Mouse (Mus musculus): Measurements from ENCODE around the gene Srarp. TPM values are rescaled to one million over a fixed set of nuclear protein-coding genes. Genes with fewer than 3 reads are reported as not detected.

Gene Srarp
- polyA plus RNA-seq, 1 experiment from 2014 or later: not detected

DNA sequence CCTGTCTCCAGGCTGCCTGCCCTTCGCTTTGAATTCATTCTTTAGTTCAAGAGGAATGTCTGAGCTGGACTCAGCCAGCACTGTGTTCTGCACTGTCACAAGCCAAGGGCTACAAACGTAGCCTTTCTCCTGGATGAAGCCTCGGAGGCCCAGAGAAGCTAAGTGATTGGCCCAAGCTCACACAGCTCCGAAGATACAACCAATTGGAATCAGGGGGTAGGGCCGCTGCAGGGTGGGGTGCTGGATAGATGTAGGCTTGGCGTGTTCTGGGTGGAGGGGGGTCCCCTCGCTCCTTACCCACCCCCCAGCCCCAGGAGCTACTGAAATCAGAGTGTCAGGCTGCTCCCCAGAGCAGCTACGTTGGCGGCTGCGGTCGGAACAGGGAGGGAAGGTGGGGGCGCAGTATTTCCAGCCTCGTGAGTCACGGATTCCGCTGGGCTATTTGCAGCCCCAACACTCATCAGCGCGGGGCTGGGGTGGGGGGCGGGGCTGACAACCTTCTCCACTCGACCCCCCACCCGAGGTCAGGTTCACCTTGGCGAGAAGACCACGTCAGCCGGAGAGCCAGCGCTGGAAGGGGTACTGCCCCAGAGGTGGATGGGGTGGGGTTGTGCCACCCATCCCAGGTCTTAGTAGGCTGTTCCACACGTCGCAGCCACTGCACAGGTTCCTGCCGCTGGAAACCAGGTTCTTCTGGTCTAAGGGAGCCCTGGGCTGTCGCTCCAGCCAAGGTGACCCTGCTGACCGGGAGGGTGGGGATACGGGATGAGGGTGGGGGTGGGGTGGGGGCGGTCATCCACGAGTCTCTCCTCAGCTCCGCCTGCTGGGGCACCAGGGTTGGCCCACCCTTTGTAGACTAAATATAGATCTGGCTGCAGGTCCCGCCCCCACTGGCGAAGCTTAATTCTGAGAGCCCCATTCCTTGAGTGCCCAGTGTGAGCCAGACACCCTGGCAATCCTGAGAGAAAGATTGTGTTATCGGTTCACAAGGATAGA is 10.1 kb downstream of the Srarp start:
- peak overlapping the region; percentile 40 for H3K4me3 ChIP-seq (ENCODE audit: inconsistent target)
- H3K27ac ChIP-seq: peak overlapping the region; percentile 69
- H3K79me2 ChIP-seq (ENCODE audit: inconsistent target): no peaks in the 10 kb centered on the region
- no peaks in the 10 kb centered on the region for H3K36me3 ChIP-seq (ENCODE audit: inconsistent target)
- WGBS (ENCODE audit: missing documents): 5% methylated on average over 30 of the region's 36 CpGs

DNA sequence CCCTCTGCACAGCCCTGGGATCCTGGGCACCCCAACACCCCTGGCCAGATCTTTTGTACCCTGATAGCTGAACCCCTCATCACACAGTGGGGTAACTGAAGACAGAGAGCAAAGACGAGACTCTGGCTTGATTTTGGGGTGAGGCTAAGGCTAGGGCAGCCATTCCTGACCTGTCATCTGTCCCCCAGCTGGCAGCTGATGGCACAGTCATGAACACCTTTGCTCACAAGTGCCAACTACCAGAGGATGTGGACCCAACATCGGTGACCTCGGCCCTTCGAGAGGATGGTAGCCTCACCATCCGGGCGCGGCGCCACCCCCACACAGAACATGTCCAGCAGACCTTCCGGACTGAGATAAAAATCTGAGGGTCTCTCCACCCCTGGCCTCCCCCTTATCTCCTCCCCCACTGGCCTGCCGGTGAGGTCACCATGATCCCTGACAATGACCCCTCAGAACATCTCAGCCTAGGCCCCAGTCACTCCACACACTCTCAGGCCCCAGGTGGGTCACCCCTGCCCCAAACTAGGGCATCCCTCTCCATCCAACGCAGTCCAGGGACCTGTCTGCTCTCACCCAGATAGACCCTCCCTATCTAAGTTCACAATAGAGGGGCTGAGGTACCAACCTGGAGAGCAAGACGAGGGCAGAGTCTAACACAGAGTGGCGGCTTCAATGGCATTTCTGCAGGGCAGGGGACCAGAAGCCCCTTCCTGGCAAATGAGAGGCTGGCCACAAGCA is 12.0 kb downstream of the Srarp start:
- H3K27ac ChIP-seq: 0 out of 2 replicates have a peak overlapping the region, but pooled peaks have one; percentile 1
- H3K4me3 ChIP-seq (ENCODE audit: inconsistent target): no peak overlapping the region
- WGBS (ENCODE audit: missing documents): 96% methylated on average over 13 of the region's 13 CpGs
- H3K79me2 ChIP-seq (ENCODE audit: inconsistent target): no peaks in the 10 kb centered on the region
- no peaks in the 10 kb centered on the region for H3K36me3 ChIP-seq (ENCODE audit: inconsistent target)

DNA sequence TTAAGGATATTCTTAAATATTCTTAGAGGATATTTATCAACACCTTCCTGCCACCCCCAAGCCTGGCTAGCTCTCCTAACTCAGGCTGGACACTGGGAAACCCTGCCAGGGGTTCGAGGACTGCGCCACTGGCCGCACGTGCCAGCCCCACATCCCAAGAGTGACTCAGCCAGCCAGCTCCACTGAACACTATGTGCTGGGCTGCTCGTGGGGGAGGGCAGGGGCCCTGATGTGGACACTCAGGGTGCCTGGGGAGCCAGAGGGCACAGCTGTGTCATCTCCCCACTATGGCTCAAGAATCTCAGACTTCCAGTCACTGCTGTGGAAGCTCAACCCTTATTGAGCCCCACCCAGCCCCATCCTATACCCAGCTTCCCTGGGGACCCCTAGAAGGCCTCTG is 12.6 kb downstream of the Srarp start:
- Histone ChIP-seq H3K36me3 (ENCODE audit: inconsistent target) (no peaks in the 10 kb centered on the region), H3K27ac (no peak overlapping the region), H3K79me2 (ENCODE audit: inconsistent target) (no peaks in the 10 kb centered on the region), H3K4me3 (ENCODE audit: inconsistent target) (no peak overlapping the region)
- 84% methylated on average over 5 of the region's 5 CpGs for WGBS (ENCODE audit: missing documents)

DNA sequence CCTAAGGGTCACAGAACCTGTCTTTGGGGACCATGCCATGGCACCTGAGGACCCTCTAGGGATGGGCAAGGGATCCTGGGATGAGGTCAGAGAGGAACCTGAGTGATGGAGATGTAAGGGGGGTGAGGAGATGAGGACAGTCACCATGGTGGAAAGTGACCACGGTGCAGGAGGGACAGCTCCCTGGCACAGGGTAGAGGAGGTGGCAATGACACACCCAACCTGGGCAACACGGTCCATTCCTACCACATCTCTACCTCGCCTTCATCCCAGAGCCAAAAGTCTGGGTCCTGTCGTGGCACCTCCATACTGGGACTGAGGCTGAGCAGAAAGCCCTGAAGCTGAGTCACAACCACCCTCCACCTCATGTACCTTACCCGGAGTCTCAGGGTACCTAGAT is 13.1 kb downstream of the Srarp start:
- H3K79me2 ChIP-seq (ENCODE audit: inconsistent target): no peaks in the 10 kb centered on the region
- H3K36me3 ChIP-seq (ENCODE audit: inconsistent target): no peaks in the 10 kb centered on the region
- 96% methylated on average over 5 of the region's 5 CpGs for WGBS (ENCODE audit: missing documents)
- H3K4me3 ChIP-seq (ENCODE audit: inconsistent target): no peak overlapping the region
- no peak overlapping the region for H3K27ac ChIP-seq

DNA sequence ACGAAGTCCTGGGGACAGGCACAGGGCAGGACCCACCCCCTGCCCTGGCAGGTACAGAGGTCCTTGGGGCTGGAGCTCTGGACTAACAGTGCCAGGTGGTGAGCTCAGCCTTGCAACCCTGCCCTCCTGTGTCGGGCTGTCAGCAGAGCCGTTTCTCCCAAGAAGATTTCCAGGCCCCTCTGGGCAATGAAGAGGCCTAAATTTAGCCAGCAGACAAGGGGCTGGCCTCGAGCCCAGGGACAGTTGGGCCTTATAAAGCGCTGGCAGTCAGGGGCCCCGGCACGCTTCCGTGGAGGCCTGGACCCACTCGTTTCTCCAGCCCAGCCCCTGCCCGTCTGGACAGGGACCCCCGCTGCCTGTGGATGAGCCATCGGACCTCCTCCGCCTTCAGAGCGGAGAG is 14.5 kb downstream of the Srarp start:
- H3K4me3 ChIP-seq (ENCODE audit: inconsistent target): no peak overlapping the region
- WGBS (ENCODE audit: missing documents): 89% methylated on average over 14 of the region's 14 CpGs
- H3K79me2 ChIP-seq (ENCODE audit: inconsistent target): no peaks in the 10 kb centered on the region
- no peaks in the 10 kb centered on the region for H3K36me3 ChIP-seq (ENCODE audit: inconsistent target)
- no peak overlapping the region for H3K27ac ChIP-seq

DNA sequence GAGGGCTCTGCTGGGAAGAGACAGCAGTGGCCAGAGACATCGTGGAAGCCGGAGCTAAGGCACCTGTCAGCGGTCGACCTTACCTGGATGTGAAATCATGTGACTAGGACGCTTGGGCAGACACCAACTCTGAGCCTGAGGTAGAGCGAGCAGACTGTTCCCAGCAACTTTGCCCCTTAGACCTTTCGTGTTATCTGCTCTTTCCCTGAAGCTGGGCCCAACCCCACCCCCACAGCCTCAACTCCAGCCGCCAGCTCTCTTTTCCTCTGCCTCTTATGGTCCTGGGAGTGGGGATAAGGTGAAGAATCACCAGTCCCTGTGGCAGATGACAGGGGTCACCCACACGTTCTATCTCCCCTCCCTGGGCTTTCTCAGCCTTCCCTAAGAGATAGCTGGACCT is 15.0 kb downstream of the Srarp start:
- Histone ChIP-seq H3K36me3 (ENCODE audit: inconsistent target) (no peaks in the 10 kb centered on the region), H3K4me3 (ENCODE audit: inconsistent target) (no peak overlapping the region), H3K27ac (no peak overlapping the region), H3K79me2 (ENCODE audit: inconsistent target) (no peaks in the 10 kb centered on the region)
- 90% methylated on average over 9 of the region's 9 CpGs for WGBS (ENCODE audit: missing documents)

DNA sequence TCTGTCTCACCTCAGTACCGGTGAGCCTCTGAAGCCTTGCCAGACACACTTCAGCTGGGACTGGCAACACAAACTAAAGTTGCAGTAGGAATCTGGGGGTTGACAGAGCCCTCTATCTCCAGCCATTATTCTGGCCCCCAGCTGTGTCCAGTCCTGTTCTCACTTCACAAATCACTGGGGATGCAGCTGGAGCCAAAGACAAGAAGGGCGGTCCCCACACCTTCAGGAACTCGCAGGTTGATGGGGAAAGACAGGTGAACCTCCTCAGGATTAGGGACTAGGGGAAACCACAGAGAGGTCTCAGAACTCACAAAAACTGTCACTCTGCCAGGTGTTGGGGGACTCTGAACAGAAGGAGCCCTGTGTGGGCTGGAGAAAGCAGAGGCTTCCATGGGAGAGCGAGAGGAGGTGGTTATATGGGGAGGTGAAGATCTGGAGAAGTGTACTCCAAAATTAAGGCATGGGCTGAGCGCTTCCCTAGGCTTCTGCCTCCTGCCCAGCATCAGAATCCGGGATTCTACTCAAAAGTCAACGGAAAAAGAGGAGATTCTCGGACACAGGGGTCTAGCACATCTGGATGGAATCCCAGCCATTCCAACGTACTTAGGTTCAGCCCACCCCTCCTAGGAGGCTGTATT is 15.6 kb downstream of the Srarp start, which contains the start of gene Hspb7:
TSS of gene Hspb7 (plus strand) at position 588 of the 638 bp plus-strand sequence.
- H3K79me2 ChIP-seq (ENCODE audit: inconsistent target): no peaks in the 10 kb centered on the region
- H3K4me3 ChIP-seq (ENCODE audit: inconsistent target): no peak within 1 kb of the TSS
- whole genome bisulfite sequencing (ENCODE audit: missing documents): 79% methylated on average over 9 of the region's 9 CpGs
- H3K36me3 ChIP-seq (ENCODE audit: inconsistent target): no peaks in the 10 kb centered on the region
- peak within 1 kb of the TSS; percentile 44 for H3K27ac ChIP-seq

DNA sequence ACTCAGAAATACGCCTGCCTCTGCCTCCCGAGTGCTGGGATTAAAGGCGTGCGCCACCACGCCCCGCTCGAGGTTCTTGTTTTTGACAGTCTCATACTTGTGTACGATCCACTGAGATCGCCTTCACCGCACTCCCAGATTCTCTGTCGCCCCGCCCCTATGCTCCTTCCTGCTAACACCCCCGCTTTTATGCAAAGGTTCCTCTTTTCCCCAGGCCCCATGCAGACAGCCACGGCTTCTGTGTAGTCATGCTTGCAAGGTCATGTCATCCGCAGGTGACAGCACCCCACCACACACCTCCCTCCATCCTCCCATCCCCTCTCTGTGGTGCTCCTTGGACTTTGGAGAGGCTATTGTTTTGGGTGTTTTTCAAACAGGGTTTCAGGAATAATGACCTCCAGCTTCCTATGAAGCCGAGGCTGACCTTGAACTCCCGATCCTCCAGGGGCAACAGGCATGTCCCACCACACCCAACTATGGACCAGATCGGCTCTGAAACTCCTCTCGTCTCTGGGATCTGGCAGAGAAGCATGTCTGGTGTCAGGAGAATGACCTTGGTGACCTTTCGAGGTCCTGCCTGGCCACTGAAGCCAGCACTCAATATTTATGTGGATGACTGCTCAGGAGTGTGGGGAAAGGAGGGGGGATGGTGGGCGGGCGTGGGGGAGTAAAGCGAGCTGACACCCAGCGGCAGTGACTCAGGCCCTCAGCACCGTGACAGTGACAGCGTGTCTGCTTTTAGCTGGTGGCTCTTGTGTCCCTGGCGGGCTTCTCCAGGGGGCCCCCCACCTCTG is 16.3 kb downstream of the Srarp start:
- Histone ChIP-seq H3K79me2 (ENCODE audit: inconsistent target) (no peaks in the 10 kb centered on the region), H3K27ac (peak overlapping the region; percentile 44), H3K4me3 (ENCODE audit: inconsistent target) (no peak overlapping the region), H3K36me3 (ENCODE audit: inconsistent target) (no peaks in the 10 kb centered on the region)
- 18% methylated on average over 27 of the region's 27 CpGs for WGBS (ENCODE audit: missing documents)

DNA sequence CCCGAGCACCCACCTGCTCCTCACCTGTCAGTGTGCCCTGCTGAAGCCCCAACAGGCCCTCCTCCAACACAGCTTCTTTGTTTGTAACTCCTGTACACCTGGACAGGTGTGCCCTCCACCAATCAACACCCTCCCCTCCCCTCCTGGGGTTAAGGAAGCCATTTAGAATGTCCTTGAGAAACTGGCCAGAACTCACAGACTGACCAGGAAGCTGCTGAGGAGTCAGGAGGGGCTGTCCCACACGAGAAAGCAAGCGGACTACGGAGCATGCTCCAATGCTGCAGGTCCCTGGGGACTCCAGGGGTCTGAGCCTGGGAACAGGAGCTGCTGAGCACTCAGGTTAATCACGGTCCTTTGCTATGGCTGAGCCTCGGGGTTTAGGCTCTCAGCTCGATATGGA is 20.0 kb downstream of the Srarp start, which contains the start of gene Clcnkb:
TSS of gene Clcnkb (minus strand) at position 91 of the 400 bp plus-strand sequence.
- Histone ChIP-seq H3K4me3 (ENCODE audit: inconsistent target) (no peak within 1 kb of the TSS), H3K79me2 (ENCODE audit: inconsistent target) (no peaks in the 10 kb centered on the region), H3K36me3 (ENCODE audit: inconsistent target) (no peaks in the 10 kb centered on the region), H3K27ac (no peak within 1 kb of the TSS)
- 93% methylated on average over 7 of the region's 7 CpGs for WGBS (ENCODE audit: missing documents)

DNA sequence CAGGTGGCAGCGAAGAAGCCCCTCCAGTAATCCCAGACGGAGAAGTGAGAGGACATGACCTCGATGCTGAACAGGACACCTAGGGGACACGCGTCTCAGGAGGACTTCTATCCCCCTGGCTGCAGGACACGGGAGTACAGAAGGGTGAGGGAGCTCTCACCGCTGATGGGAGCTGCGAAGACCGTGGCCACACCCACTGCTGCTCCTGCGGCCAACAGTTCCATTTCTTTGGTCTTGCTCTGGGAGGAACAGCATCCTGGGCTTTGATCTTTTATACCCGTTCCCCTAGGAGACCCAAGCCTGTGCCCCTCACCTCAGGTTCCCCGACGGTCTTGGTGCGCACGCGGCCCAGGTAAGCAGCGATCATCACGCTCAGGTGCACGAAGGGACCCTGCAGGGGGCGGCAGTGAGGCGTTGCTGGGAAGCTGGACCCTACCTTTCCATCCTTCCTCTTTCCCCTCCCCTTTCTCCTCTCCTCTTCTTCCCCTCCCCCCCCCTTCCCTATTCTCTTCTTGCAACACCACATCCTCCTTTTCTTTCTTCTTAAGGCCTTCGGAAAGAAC is 24.4 kb downstream of the Srarp start:
- H3K27ac ChIP-seq: no peak overlapping the region
- H3K4me3 ChIP-seq (ENCODE audit: inconsistent target): no peak overlapping the region
- H3K79me2 ChIP-seq (ENCODE audit: inconsistent target): no peaks in the 10 kb centered on the region
- no peaks in the 10 kb centered on the region for H3K36me3 ChIP-seq (ENCODE audit: inconsistent target)
- WGBS (ENCODE audit: missing documents): 37% methylated on average over 21 of the region's 22 CpGs

DNA sequence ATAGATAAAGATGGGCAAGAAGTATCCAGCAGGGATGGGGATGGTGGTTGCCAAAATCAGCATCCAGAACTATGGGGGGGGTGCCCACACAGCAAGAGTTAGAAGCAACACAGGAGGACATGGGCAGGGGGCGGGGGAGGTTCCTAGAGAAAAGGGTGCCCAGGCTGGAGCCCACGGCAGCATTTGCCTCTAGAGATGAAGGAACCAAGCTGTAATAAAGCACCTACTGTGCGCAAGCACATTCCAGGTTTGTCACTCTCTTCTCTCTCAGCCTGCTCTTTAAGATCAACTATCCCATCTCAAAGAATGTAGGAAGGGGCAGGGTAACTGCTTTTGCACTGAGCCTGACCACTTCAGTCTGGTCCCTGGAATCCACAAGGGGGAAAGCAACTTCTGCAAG is 27.3 kb downstream of the Srarp start:
- H3K79me2 ChIP-seq (ENCODE audit: inconsistent target): no peaks in the 10 kb centered on the region
- H3K4me3 ChIP-seq (ENCODE audit: inconsistent target): no peak overlapping the region
- no peak overlapping the region for H3K27ac ChIP-seq
- WGBS (ENCODE audit: missing documents): 84% methylated on average over 3 of the region's 3 CpGs
- H3K36me3 ChIP-seq (ENCODE audit: inconsistent target): no peaks in the 10 kb centered on the region

DNA sequence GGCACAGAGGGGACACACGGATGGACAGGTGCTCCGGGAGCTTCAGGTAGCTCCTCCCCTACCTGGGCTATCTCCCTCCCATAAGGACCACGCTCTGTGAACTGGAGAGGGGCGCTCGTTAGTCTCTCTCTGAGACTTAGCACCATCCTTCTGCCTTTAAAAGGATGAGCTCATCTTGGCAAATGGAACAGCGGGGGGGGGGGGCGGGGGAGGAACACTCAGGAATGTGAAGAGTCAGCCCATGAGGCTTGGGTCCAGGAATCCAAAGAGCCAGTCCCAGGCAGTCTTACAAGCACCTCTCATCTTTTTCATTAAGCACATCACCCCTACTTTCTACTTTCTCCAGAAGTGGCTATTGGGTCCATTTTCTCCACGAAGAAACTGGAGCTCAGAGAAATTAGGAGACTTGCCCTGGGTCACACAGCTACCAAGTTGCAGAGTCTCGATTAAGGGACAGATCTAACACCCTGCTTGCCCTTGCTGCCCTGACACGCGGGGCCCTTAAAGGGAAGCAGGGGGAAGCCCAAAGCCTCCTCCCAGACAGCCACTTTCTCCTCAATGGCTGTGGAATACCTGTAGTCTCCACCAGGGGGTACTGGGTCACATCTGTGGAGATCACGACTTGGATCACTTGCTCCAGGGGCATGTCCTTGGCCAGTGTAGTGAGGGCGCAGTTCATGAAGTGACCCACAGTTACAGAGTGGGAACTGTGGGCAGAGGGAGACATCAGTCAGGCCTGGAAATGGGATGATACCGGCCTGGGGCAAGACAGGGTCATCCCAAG is 29.2 kb downstream of the Srarp start:
- Histone ChIP-seq H3K36me3 (ENCODE audit: inconsistent target) (no peaks in the 10 kb centered on the region), H3K4me3 (ENCODE audit: inconsistent target) (no peak overlapping the region), H3K79me2 (ENCODE audit: inconsistent target) (no peaks in the 10 kb centered on the region), H3K27ac (no peak overlapping the region)
- WGBS (ENCODE audit: missing documents): 56% methylated on average over 14 of the region's 14 CpGs

DNA sequence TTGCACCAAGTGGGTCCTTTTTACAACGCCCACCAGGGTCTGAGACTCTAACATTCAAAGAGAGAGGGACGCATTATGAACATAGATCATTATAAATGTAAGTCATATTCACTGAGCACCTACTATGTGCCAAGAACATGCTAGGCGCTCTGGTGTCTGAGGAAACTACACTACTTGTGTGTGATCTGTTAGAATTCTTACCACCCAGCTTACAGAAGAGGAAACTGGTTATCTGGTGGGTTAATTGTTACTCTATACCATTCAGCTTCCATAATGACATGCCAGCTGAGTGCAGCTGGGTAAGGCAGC is 30.6 kb downstream of the Srarp start:
- WGBS (ENCODE audit: missing documents): 88% methylated on average over 3 of the region's 3 CpGs
- Histone ChIP-seq H3K27ac (no peak overlapping the region), H3K36me3 (ENCODE audit: inconsistent target) (no peaks in the 10 kb centered on the region), H3K79me2 (ENCODE audit: inconsistent target) (no peaks in the 10 kb centered on the region), H3K4me3 (ENCODE audit: inconsistent target) (no peak overlapping the region)

All from macrophage (primary cell).